Mouse (Mus musculus) c-Kit-positive CD71-negative TER-119-negative erythroid progenitor cells, embryonic 14.5 days (primary cell): Measurements from ENCODE around the gene Grb2.

Experiments used
- DNase-seq: peaks from one replicate; pipeline ENCODE4 v3.0.0-alpha.2; 2013; ENCODE audit warnings: low read depth

The Grb2 gene

GRCm38 (mm10) chr11:115686369-115686768, 22.0 kb downstream of the Grb2 start:
- DNase-seq = no peak

GRCm38 (mm10) chr11:115685954-115686353, 22.4 kb downstream of the Grb2 start:
- no peak for DNase-seq

DNA sequence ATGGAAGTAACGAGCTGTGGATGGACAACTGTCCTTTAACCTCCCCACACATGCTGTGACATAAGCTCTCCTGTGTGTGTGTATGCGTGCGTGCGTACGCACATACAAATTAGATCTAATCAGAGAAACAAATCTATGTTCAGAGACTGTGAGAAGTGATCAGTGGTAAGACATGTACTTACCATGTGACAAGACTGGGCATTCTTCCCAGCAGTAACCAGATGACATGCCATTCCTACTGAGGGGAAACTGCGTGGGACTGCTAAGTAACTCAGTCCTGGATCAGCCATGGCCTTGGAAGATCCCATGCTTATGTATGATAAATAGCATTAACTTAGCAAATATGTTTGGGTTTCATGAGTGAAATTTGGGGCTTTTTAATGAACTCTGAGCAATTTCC, 23.5 kb downstream of the Grb2 start:
- no peak for DNase-seq

GRCm38 (mm10) chr11:115683326-115683725, 25.1 kb downstream of the Grb2 start:
- DNase-seq = no peak

- no peak for DNase-seq
These were observed 26.0 kb downstream of the Grb2 start for GRCm38 (mm10) chr11:115682411-115682810.

DNA sequence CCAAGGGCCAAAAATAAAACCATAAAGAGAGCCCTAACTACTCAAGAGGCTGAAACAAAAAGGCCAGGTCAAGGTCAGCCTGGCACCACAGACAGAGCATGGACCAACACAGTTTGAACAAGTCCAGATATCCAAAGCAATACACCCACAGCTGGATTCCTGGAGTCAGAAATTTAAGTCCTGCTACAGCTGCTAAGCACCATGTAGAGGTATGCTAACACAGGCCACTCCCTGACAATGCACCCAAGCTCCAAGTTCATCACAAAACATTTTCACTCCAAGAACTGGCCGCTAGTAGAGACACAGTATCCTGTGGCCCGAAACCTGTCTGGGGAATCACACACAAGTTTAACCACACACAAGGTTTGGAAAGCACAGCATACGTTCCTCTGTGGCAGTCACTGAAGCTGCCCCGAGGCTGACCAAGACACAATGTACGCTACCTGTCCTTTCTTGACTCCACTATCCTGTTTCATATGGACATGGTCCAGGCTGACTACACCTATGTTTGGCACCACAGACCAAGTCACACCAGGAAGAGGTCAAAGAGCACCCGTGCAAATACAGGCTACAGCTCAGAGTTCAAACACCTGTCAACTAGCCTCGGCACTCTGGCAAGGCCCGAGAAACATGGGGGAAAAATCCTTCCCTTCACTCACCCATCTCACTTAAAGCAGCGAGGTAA, 28.7 kb downstream of the Grb2 start:
- no peak for DNase-seq

GRCm38 (mm10) chr11:115678861-115679260, 29.5 kb downstream of the Grb2 start:
- no peak for DNase-seq

DNA sequence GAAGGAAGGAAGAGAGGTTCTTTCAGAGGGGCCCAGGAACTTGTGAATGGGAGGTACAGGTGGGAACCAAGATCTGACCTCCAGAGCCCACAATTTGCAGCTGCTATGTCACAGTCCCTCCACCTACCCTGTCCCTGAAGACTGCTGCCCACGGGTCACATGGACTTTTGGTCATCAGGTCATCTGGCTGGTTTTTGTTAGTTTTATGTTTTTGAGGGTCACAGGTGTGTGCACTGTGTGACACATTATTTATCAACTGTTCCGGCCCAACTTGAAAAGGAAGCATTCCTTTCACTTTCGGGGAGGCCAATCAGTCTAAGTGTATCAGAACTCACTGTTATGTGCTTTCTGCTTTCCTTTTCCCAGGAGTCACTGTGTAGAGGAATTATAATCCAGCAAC, 30.9 kb downstream of the Grb2 start:
- DNase-seq = no peak

DNA sequence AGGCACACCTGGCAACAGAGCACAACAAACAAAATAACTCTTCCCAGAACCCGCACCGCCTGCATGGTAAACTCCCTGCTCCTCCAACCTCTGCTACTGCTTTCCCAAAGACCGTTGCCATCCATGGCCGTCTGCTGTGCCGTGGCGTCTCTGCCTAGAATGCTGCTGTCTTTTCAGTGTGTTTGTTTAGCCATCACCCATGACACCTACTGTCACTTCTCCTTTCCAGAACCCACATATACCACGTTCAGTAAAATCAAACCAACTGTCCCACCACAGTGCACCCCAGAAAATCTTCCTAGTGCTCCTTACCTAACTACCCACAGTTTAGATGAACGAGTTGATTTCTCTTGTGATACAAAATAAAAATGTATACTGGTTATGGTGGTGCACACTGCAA, 31.7 kb downstream of the Grb2 start:
- no peak for DNase-seq

- no peak for DNase-seq
These were observed 34.0 kb downstream of the Grb2 start for GRCm38 (mm10) chr11:115674235-115674865.

GRCm38 (mm10) chr11:115673471-115674234, 34.7 kb downstream of the Grb2 start:
- DNase-seq = no peak

- DNase-seq = no peak
These were observed 36.0 kb downstream of the Grb2 start for GRCm38 (mm10) chr11:115672226-115672987.

- no peak for DNase-seq
These were observed 37.8 kb downstream of the Grb2 start for GRCm38 (mm10) chr11:115670451-115671050.

DNA sequence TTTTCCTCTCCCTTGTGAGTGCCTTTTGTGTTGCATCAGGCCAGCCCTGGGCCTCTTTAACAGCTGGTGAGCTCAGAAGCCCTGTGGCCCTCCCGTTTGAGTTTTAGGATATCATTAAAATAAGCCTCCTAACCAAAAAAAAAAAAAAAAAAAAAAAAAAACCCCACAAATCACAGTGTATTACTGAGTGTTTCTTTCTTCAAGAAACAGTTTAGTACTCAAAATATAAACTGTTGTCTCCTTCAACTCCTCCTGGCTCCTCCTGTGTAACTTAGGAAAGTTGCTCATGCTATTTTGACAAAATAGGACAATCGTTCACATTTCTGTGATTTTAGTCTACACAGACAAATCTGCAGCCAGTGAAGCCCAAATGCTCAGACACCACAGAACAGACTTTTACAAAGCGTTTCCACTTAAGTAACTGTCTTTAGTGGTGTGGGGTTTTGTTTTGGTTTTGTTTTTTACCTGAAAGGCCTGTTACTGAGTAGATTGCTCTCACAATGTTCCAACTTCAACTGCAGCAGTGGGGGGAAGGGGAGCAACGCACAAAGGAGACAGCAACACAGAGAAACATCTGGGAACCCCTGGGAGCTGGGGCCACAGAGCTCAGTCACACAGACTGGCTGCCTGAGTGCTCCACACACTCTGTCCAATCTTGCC, 44.6 kb downstream of the Grb2 start:
- DNase-seq = no peak

GRCm38 (mm10) chr11:115660376-115660775, 48.0 kb downstream of the Grb2 start:
- DNase-seq = no peak

GRCm38 (mm10) chr11:115658521-115658920, 49.9 kb downstream of the Grb2 start:
- no peak for DNase-seq

- DNase-seq = no peak
These were observed 54.3 kb downstream of the Grb2 start for GRCm38 (mm10) chr11:115654128-115654527.

DNA sequence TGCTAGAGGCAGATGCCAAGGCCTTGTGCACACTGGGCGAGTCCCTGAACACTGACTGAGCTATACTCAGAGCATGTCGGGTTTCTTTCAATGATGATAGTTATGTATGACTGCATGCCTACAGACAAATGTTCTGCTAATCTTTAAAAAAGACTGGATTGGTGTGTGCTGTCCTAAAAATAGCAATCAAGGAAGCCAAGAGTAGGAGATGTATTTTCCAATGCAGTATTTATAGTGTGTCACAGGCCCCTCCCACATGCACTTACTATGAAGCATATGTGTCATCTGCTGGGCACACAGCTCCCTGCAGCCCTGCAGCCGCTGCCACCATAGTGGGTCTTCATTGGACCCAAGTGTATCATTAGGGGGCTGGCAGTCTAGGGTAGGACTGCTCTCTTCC, 55.2 kb downstream of the Grb2 start:
- no peak for DNase-seq

GRCm38 (mm10) chr11:115651680-115652079, 56.7 kb downstream of the Grb2 start:
- no peak for DNase-seq

- no peak for DNase-seq
These were observed 58.7 kb downstream of the Grb2 start for GRCm38 (mm10) chr11:115649706-115650105.

DNA sequence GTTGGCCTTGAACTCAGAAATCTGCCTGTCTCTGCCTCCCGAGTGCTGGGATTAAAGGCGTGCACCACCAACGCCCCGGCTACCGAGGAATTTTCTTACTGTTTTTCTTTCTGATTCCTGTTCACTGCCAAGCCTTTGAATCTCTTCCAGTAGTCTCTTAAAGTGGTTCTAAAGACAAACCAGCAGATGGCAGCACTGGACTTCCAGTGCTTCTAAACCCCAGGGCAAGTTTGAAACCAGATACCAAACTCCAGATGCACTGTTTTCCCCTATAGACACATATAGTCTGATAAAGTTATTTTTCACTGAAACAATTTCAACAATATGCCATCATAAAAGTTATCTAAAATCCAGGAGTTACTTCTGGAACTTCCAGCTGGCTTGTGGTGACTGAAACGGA, 60.9 kb downstream of the Grb2 start:
- no peak for DNase-seq
